Mouse (Mus musculus): Measurements from ENCODE around the gene Slc27a5. TPM values are rescaled to one million over a fixed set of nuclear protein-coding genes. Genes with fewer than 3 reads are reported as not detected.

Gene Slc27a5
- polyA plus RNA-seq, 1 experiment = 0.06 TPM

GRCm38 (mm10) chr7:13039181-13039580 lies 41.2 kb upstream of the Slc27a5 start:
- H3K36me3 ChIP-seq (ENCODE audit: control insufficient read depth, insufficient read depth, low read length) = no peaks in the 10 kb centered on the region
- H3K27me3 ChIP-seq (ENCODE audit: control insufficient read depth, insufficient read depth, low read length) = no peaks in the 10 kb centered on the region
- peak overlapping the region; percentile 97; the same call in 1 of the 2 replicates for H3K27ac ChIP-seq (ENCODE audit: control insufficient read depth, insufficient read depth, low read depth, low read length)
- H3K4me1 ChIP-seq (ENCODE audit: control insufficient read depth, insufficient read depth, low read length) = peaks cover 35% of the 10 kb centered on the region
- TF ChIP-seq CTCF (IDR thresholded peaks at IDR 0.05; ENCODE audit: control insufficient read depth, insufficient read depth, insufficient replicate concordance, low read depth, low read length) (no peak), POLR2A (IDR thresholded peaks at IDR 0.05; ENCODE audit: control insufficient read depth, low read depth, low read length) (no peak)
- H3K4me3 ChIP-seq (ENCODE audit: control insufficient read depth, low read depth, low read length) = peak overlapping the region; percentile 92

DNA sequence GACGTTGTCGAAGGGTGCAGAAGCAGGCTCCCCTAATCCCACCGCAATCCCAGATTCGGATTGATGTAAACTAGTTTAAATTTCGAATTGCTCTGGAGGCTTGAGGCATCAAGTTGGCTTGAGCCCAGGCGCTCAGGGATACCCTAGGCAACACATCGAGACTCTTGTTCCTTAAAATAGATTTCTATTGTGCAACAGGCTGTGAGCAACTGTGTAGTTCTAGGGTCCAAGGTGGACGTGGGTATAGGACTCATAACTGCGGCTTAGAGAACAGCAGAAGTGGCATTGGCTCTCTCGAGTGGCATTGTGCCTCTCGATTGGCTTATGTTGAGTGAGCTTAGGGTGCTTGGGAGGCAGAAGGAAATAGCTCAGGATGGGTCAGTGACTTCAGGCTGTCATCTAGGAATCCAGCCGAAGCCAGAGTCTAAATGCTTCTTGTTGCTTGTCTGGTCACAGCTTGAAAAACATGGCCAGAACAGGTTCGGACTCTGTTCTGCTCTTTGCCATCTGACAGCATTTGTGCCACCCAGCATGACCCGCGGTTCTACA lies 40.7 kb upstream of the Slc27a5 start:
- TF ChIP-seq POLR2A (IDR thresholded peaks at IDR 0.05; ENCODE audit: control insufficient read depth, low read depth, low read length) (no peak), CTCF (IDR thresholded peaks at IDR 0.05; ENCODE audit: control insufficient read depth, insufficient read depth, insufficient replicate concordance, low read depth, low read length) (no peak)
- peak overlapping the region; percentile 97 for H3K27ac ChIP-seq (ENCODE audit: control insufficient read depth, insufficient read depth, low read depth, low read length)
- no peaks in the 10 kb centered on the region for H3K27me3 ChIP-seq (ENCODE audit: control insufficient read depth, insufficient read depth, low read length)
- H3K4me1 ChIP-seq (ENCODE audit: control insufficient read depth, insufficient read depth, low read length) = peaks cover 35% of the 10 kb centered on the region
- H3K4me3 ChIP-seq (ENCODE audit: control insufficient read depth, low read depth, low read length) = peak overlapping the region; percentile 92
- no peaks in the 10 kb centered on the region for H3K36me3 ChIP-seq (ENCODE audit: control insufficient read depth, insufficient read depth, low read length)

- TF ChIP-seq CTCF (IDR thresholded peaks at IDR 0.05; ENCODE audit: control insufficient read depth, insufficient read depth, insufficient replicate concordance, low read depth, low read length) (no peak), POLR2A (IDR thresholded peaks at IDR 0.05; ENCODE audit: control insufficient read depth, low read depth, low read length) (peak; percentile 76)
- H3K27ac ChIP-seq (ENCODE audit: control insufficient read depth, insufficient read depth, low read depth, low read length) = peak within 1 kb of the TSS; percentile 97
- peaks cover 28% of the 10 kb centered on the region for H3K4me1 ChIP-seq (ENCODE audit: control insufficient read depth, insufficient read depth, low read length)
- H3K27me3 ChIP-seq (ENCODE audit: control insufficient read depth, insufficient read depth, low read length) = no peaks in the 10 kb centered on the region
- H3K36me3 ChIP-seq (ENCODE audit: control insufficient read depth, insufficient read depth, low read length) = no peaks in the 10 kb centered on the region
- H3K4me3 ChIP-seq (ENCODE audit: control insufficient read depth, low read depth, low read length) = peak within 1 kb of the TSS; percentile 92
Observed at GRCm38 (mm10) chr7:13037901-13038555, 40.0 kb upstream of the Slc27a5 start, which contains the start of gene Ube2m. Gene Ube2m (minus strand): TSS chr7:13038275.

DNA sequence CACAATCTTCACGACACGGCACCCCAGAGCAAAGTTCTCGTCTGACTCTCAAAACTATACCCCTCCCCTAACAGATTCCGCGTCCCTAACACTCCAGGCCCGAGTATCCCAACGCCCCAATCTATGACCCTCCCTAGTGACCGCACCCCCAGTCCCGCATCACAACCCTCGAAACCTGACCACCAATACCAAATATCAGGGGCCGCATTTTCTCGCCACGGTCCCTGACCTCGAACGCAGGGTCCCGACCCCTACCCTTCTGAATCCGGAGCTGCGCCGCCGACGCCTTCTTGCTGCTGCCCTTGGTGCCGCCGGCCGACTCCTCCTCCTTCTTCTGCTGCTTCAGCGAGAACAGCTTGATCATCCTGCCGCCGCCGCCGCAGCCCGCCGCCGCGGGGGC lies 39.4 kb upstream of the Slc27a5 start:
- peaks cover 25% of the 10 kb centered on the region for H3K4me1 ChIP-seq (ENCODE audit: control insufficient read depth, insufficient read depth, low read length)
- TF ChIP-seq CTCF (IDR thresholded peaks at IDR 0.05; ENCODE audit: control insufficient read depth, insufficient read depth, insufficient replicate concordance, low read depth, low read length) (no peak), POLR2A (IDR thresholded peaks at IDR 0.05; ENCODE audit: control insufficient read depth, low read depth, low read length) (no peak)

DNA sequence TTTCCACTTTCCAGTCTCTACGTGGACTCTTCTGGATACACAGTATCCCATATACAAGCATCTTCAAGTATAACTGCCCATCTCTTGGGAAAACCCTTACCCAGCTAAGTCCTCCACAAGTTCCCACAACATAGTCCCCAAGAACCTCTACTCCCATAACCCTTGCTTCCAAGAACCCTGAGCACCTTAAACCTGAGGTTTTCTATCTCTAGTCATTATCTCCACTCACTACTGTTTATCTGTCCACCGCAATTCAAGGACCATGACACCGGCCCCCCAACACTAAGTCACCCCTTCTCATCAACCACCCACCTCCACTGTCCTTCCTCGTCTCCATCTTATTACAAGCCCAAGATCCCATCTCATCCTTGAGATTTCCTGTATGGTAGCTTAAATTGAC lies 38.8 kb upstream of the Slc27a5 start:
- no peak for TF ChIP-seq POLR2A (IDR thresholded peaks at IDR 0.05; ENCODE audit: control insufficient read depth, low read depth, low read length)
- TF ChIP-seq CTCF (IDR thresholded peaks at IDR 0.05; ENCODE audit: control insufficient read depth, insufficient read depth, insufficient replicate concordance, low read depth, low read length) = no peak
- no peaks in the 10 kb centered on the region; the same call in 1 of the 2 replicates for H3K36me3 ChIP-seq (ENCODE audit: control insufficient read depth, insufficient read depth, low read length)
- H3K27ac ChIP-seq (ENCODE audit: control insufficient read depth, insufficient read depth, low read depth, low read length) = peak overlapping the region; percentile 94
- H3K4me1 ChIP-seq (ENCODE audit: control insufficient read depth, insufficient read depth, low read length) = peaks cover 25% of the 10 kb centered on the region
- H3K27me3 ChIP-seq (ENCODE audit: control insufficient read depth, insufficient read depth, low read length) = no peaks in the 10 kb centered on the region
- peak overlapping the region; percentile 92 for H3K4me3 ChIP-seq (ENCODE audit: control insufficient read depth, low read depth, low read length)

More for the DNA sequence above, 39.4 kb upstream of the Slc27a5 start:
- H3K4me3 ChIP-seq (ENCODE audit: control insufficient read depth, low read depth, low read length) = peak overlapping the region; percentile 92
- H3K27ac ChIP-seq (ENCODE audit: control insufficient read depth, insufficient read depth, low read depth, low read length) = peak overlapping the region; percentile 94
- no peaks in the 10 kb centered on the region for H3K27me3 ChIP-seq (ENCODE audit: control insufficient read depth, insufficient read depth, low read length)
- no peaks in the 10 kb centered on the region; the same call in 1 of the 2 replicates for H3K36me3 ChIP-seq (ENCODE audit: control insufficient read depth, insufficient read depth, low read length)

DNA sequence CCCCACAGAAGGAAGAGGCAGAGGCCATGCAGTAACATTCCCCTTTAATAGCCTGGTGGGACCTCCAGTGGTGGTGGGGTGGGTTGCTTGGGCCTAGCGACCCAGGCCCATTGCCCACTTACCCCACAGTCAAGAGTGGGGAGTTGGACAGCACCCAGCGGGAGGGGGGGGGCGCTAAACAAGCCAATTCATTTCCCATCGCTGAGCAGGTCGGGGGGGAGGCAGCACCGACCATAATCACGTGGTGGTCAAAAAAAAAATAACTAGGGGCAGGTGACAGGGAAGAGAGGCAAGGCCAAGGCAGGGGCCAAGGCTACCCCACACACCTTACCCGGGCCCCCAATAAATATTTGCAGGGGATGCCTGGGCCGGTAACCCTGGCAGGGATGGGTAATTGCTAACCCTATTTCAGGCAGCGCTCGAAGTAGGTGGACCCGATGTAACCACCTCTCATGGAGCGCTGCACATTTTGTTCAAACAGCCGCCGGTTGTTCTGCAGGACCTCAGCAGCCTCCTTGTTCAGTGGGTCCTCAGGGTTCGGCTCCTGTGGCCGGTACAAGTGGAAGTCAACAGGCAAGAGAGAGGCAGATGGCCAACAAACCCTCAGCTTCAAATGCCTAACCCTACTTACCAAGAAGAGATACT lies 37.3 kb upstream of the Slc27a5 start:
- no peak for TF ChIP-seq CTCF (IDR thresholded peaks at IDR 0.05; ENCODE audit: control insufficient read depth, insufficient read depth, insufficient replicate concordance, low read depth, low read length)
- no peak for TF ChIP-seq POLR2A (IDR thresholded peaks at IDR 0.05; ENCODE audit: control insufficient read depth, low read depth, low read length)
- Histone ChIP-seq H3K27me3 (ENCODE audit: control insufficient read depth, insufficient read depth, low read length) (no peaks in the 10 kb centered on the region), H3K4me3 (ENCODE audit: control insufficient read depth, low read depth, low read length) (peak overlapping the region; percentile 93), H3K36me3 (ENCODE audit: control insufficient read depth, insufficient read depth, low read length) (no peaks in the 10 kb centered on the region; the same call in none of the 2 replicates), H3K27ac (ENCODE audit: control insufficient read depth, insufficient read depth, low read depth, low read length) (no peak overlapping the region), H3K4me1 (ENCODE audit: control insufficient read depth, insufficient read depth, low read length) (peaks cover 25% of the 10 kb centered on the region)
